Mouse (Mus musculus) brain, embryonic 14.5 days (tissue): Measurements from ENCODE around the gene Kmt2a.

ENCODE experiments used
- CTCF ChIP-seq: fragments of 200-500 bp; IDR thresholded peaks from 2 replicates; pipeline ENCODE4 v1.5.1; 2012; ENCODE audit warnings: inconsistent platforms, mild to moderate bottlenecking, moderate library complexity, borderline replicate concordance; ENCODE audit not compliant: insufficient read depth, insufficient read length; ENCODE audit errors: extremely low read depth
- POLR2A ChIP-seq: fragments of 200-500 bp; IDR thresholded peaks from 2 replicates; pipeline ENCODE4 v1.6.1; 2012; ENCODE audit warnings: mild to moderate bottlenecking, inconsistent platforms, borderline replicate concordance; ENCODE audit not compliant: poor library complexity, insufficient read depth, insufficient read length, severe bottlenecking; ENCODE audit errors: extremely low read depth

GRCm38 (mm10) chr9:44874198-44874597 is 6.9 kb downstream of the Kmt2a start:
- TF ChIP-seq POLR2A (no peak), CTCF (no peak)
